Mouse (Mus musculus) erythroblast, embryonic 14.5 days (primary cell): ENCODE data around the gene Chchd6.

Experiments
- GATA1 ChIP-seq: IDR thresholded peaks from 2 replicates; pipeline ENCODE4 v1.6.1; 2012; ENCODE audit warnings: low read length, inconsistent platforms, mixed read lengths
- TAL1 ChIP-seq: IDR thresholded peaks from 3 replicates; pipeline ENCODE4 v1.6.1; 2012; ENCODE audit warnings: low read length, inconsistent platforms, mixed read lengths

DNA sequence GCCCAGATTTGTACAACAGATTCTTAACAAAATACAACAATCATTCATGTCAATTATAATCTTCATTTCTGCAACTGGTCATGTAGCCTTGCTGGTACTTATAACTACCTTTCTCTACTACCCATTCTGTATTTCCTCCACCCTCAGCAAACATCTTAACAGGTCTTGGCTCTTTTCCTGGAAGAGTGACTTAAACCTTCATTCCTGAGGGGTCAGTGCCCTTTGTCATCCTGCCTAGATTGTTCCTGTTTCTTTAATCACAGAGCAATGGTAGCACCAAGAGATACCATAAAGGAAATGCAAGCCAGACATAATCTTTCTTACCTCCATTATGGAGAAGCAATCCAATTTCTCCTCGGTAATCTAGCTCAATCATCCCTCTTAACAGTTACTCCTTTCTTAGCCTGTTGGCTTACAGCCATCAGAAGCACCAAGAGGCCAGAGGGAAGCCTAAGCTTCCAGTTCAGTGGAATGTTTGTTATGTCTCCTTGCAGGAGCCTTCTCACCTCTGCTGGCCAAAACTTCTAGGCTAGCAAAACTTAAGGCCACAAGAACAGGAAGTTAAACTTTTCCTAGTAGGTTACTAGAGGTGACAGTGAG lies 59.7 kb downstream of the Chchd6 start:
- TF ChIP-seq TAL1 (no peak), GATA1 (no peak)
